Mouse (Mus musculus) brain, embryonic 14.5 days (tissue): Measurements from ENCODE around the gene Plcg1.

ENCODE experiments used
- CTCF ChIP-seq: fragments of 200-500 bp; IDR thresholded peaks from 2 replicates; pipeline ENCODE4 v1.5.1; 2012; ENCODE audit warnings: inconsistent platforms, mild to moderate bottlenecking, moderate library complexity, borderline replicate concordance; ENCODE audit not compliant: insufficient read depth, insufficient read length; ENCODE audit errors: extremely low read depth
- POLR2A ChIP-seq: fragments of 200-500 bp; IDR thresholded peaks from 2 replicates; pipeline ENCODE4 v1.6.1; 2012; ENCODE audit warnings: mild to moderate bottlenecking, inconsistent platforms, borderline replicate concordance; ENCODE audit not compliant: poor library complexity, insufficient read depth, insufficient read length, severe bottlenecking; ENCODE audit errors: extremely low read depth

DNA sequence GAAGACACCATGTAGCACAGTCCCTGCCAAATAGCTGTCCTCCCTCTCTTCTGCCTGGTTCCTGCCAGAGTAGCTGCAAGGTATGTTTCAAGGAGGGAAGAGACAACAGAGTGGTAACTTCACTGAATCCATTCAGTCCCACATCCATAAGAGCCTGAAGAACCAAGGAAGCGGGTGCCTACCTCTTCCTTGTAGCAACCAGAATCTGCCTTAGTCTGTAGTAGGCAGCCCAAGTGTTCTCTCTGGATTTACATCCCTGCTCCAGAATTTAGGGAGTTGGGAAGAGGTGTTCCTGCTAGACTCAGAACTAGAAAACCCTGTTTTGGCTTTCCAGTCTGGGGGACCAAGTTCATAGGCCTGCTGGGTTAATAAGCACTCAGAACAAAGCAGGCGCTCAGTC, 36.1 kb downstream of the Plcg1 start:
- no peak for TF ChIP-seq POLR2A
- no peak for TF ChIP-seq CTCF
